Mouse (Mus musculus): ENCODE measurements around the gene Gm49405. TPM values are rescaled to one million over a fixed set of nuclear protein-coding genes. Genes with fewer than 3 reads are reported as not detected.
A peak's percentile ranks its signal among the peaks of the same experiment; 100 is the strongest.
"Not testable (repeated sequence)": the region's sequence is repeated elsewhere in the genome, so short reads cannot be mapped to it uniquely, and the experiment has no call there.

Gene Gm49405
- total and polyA plus RNA-seq, 3 experiments: 3.6 to 5.7 TPM; not detected in 1

DNA sequence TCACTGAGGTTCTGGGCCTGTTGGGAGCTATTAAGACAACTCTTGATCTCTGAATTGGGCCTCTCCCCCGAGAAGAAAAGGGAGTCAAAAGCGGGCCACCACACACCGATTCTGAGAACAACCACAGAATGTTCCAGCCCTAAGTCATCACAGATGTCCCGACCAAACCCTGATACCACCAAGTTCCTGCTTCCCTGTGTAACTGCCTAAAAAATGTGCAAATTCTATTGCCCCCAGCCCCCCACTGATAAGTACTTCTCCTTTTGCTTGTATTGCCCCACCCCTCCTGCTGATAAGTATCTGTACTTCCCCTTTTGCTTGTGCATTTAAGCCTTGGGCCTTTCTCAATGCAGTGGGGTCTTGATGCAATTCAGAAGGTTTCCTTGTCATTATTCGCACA lies 43.7 kb downstream of the Gm49405 start:
- not testable (repeated sequence) for H3K4me1 ChIP-seq (ENCODE audit: control insufficient read depth in 1 of 2, insufficient read depth in 2 of 2, low read length in 2 of 2); H3K9ac ChIP-seq (ENCODE audit: control insufficient read depth, low read depth, low read length, poor library complexity, severe bottlenecking); H3K4me3 ChIP-seq (ENCODE audit: control insufficient read depth in 1 of 2, insufficient read depth in 1 of 2, low read depth in 2 of 2, low read length in 2 of 2); H3K27me3 ChIP-seq (ENCODE audit: control insufficient read depth in 1 of 2, insufficient read depth in 2 of 2, low read length in 2 of 2); H3K9me3 ChIP-seq (replicated peaks; ENCODE audit: insufficient read depth, low read length); H3K79me2 ChIP-seq (ENCODE audit: control insufficient read depth, insufficient read depth, low read length, poor library complexity); H3K36me3 ChIP-seq (ENCODE audit: control insufficient read depth in 1 of 2, insufficient read depth in 2 of 2, low read length in 2 of 2)
- TF ChIP-seq GATA1 (IDR thresholded peaks at IDR 0.05; ENCODE audit: low read depth, low read length) (peak; percentile 80), POLR2A (IDR thresholded peaks at IDR 0.05; ENCODE audit: control insufficient read depth in 1 of 2, insufficient read depth in 1 of 2, low read depth in 1 of 2, low read length in 2 of 2, poor library complexity in 1 of 2) (0 out of 4 replicates have a peak, but pooled peaks of 1 of the 2 experiments have one; percentile 21), TAL1 (IDR thresholded peaks at IDR 0.05; ENCODE audit: low read length) (peak; percentile 73), EP300 (IDR thresholded peaks at IDR 0.05; ENCODE audit: low read depth in 1 of 2, low read length in 2 of 2) (peak; percentile 61 to 87; a peak in 3 of 4 replicates), E2F4 (IDR thresholded peaks at IDR 0.05; ENCODE audit: borderline replicate concordance, low read depth, low read length) (0 out of 2 replicates have a peak, but pooled peaks have one; percentile 18), TCF12 (IDR thresholded peaks at IDR 0.05; ENCODE audit: low read depth, low read length) (peak; percentile 70), ETS1 (IDR thresholded peaks at IDR 0.05; ENCODE audit: low read depth, low read length) (peak; percentile 55)
- H3K27ac ChIP-seq (ENCODE audit: control insufficient read depth, low read depth, low read length): peak overlapping the region; percentile 86
- peak; percentile 92 for DNase-seq (ENCODE audit: low read depth, low spot score)

DNA sequence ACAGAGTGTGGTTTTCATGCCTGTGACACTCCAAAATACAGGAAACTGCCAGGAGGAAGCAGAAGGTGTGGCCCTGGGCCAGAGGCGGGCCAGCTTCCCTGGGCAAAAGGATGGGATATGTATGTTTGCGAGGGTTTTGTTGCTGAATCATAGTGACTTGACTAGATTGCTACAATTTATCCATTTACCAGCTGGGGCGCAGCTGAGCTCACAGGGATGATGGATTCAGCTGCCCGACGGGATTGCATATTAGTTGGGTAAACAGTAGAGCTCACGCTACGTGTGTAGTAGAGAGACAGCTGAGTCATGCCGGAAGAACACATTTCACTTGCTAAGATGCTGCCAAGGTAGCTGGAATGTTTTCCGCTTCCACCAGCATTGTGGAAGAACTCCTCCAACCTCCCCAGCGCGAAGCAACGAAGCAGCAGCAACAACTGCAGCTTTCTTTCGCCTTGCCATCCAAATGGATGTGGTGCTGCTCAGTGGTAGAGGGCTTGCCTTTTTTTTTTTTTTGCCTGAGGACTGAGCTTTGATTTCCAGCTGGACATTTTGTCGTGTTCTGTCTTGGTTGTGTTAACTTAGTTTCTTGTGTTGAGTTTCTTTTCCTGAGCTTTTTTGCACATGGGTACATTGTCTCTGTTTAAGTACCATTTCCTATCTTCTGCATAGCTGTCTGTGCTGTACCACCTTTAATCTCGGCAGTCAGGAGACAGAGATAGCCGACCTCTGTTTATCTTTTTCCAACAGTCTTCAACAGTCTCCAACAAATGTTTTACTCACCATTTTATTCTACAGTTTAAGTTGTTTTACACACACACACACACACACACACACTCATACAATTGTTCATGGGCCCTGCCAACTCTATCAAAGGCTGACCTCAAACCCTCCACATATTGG lies 45.8 kb downstream of the Gm49405 start, which contains the start of gene Gstp2:
Gene Gstp2, minus strand, starts transcription at position 58 of the 900 bp plus-strand sequence.
- Histone ChIP-seq H3K79me2 (ENCODE audit: control insufficient read depth, insufficient read depth, low read length, poor library complexity) (no peaks in the 10 kb centered on the region), H3K4me1 (ENCODE audit: control insufficient read depth in 1 of 2, insufficient read depth in 2 of 2, low read length in 2 of 2) (peaks cover 0 to 7% of the 10 kb centered on the region in 2 experiments; a peak in 2 of 4 replicates), H3K4me3 (ENCODE audit: control insufficient read depth in 1 of 2, insufficient read depth in 1 of 2, low read depth in 2 of 2, low read length in 2 of 2) (no peak within 1 kb of the TSS), H3K27me3 (ENCODE audit: control insufficient read depth in 1 of 2, insufficient read depth in 2 of 2, low read length in 2 of 2) (no peaks in the 10 kb centered on the region), H3K9ac (ENCODE audit: control insufficient read depth, low read depth, low read length, poor library complexity, severe bottlenecking) (no peak within 1 kb of the TSS), H3K36me3 (ENCODE audit: control insufficient read depth in 1 of 2, insufficient read depth in 2 of 2, low read length in 2 of 2) (peaks cover 0 to 3% of the 10 kb centered on the region in 2 experiments; a peak in 1 of 4 replicates), H3K9me3 (replicated peaks; ENCODE audit: insufficient read depth, low read length) (no peaks in the 10 kb centered on the region), H3K27ac (ENCODE audit: control insufficient read depth, low read depth, low read length) (peak within 1 kb of the TSS; percentile 59)
- TF ChIP-seq MEF2A (IDR thresholded peaks at IDR 0.05; ENCODE audit: extremely low read depth, insufficient replicate concordance, low read depth, low read length, poor library complexity, severe bottlenecking): no peak
- no peak for TF ChIP-seq POLR2A (IDR thresholded peaks at IDR 0.05; ENCODE audit: control insufficient read depth in 1 of 2, insufficient read depth in 1 of 2, low read depth in 1 of 2, low read length in 2 of 2, poor library complexity in 1 of 2)
- TF ChIP-seq MYB (IDR thresholded peaks at IDR 0.05; ENCODE audit: low read depth, low read length): peak; percentile 49; the same call in 1 of the 2 replicates
- peak; percentile 69; the same call in 1 of the 2 replicates for TF ChIP-seq TCF12 (IDR thresholded peaks at IDR 0.05; ENCODE audit: low read depth, low read length)
- peak; percentile 21 to 74; a peak in 2 of 4 replicates for TF ChIP-seq EP300 (IDR thresholded peaks at IDR 0.05; ENCODE audit: low read depth in 1 of 2, low read length in 2 of 2)
- TF ChIP-seq NELFE (IDR thresholded peaks at IDR 0.05; ENCODE audit: low read depth, low read length): no peak
- TF ChIP-seq USF1 (IDR thresholded peaks at IDR 0.05; ENCODE audit: low read depth, low read length): no peak
- TF ChIP-seq MXI1 (IDR thresholded peaks at IDR 0.05; ENCODE audit: low read depth, low read length): no peak
- no peak for TF ChIP-seq MAFK (IDR thresholded peaks at IDR 0.05; ENCODE audit: borderline replicate concordance, low read depth, low read length)
- TF ChIP-seq TAL1 (IDR thresholded peaks at IDR 0.05; ENCODE audit: low read length): peak; percentile 47
- TF ChIP-seq RAD21 (IDR thresholded peaks at IDR 0.05; ENCODE audit: low read depth, low read length): no peak
- TF ChIP-seq ETS1 (IDR thresholded peaks at IDR 0.05; ENCODE audit: low read depth, low read length): no peak
- peak; percentile 58 for TF ChIP-seq GATA1 (IDR thresholded peaks at IDR 0.05; ENCODE audit: low read depth, low read length)
- TF ChIP-seq SMC3 (IDR thresholded peaks at IDR 0.05; ENCODE audit: low read depth, low read length): no peak
- TF ChIP-seq CHD2 (IDR thresholded peaks at IDR 0.05; ENCODE audit: low read length): no peak
- DNase-seq (ENCODE audit: low read depth, low spot score): no peak

Measured in MEL (cell line).